Mouse (Mus musculus) kidney, adult 11 months (tissue): ENCODE results near the gene Scgb1b2.

Source experiments
- DNase-seq: peaks from one replicate; pipeline ENCODE4 v3.0.0; 2022

Scgb1b2 gene

GRCm38 (mm10) chr7:31291721-31292120 lies at the start of gene Scgb1b2:
TSS of gene Scgb1b2 (minus strand) at chr7:31291821.
- DNase-seq, result no peak

GRCm38 (mm10) chr7:31290208-31290607 lies 1.4 kb downstream of the Scgb1b2 start, which contains the start of gene Scgb2b2:
TSS of gene Scgb2b2 (plus strand) at chr7:31290508.
- DNase-seq, result no peak
